ENCODE assay signal across 10 mouse cellular contexts in genomic region chr11:115911134-115911561, GRCm38 (mm10). TPM values are rescaled to one million over a fixed set of nuclear protein-coding genes. Genes with fewer than 3 reads are reported as not detected.
DNase-seq lines count a peak whose midpoint lies in the region; ATAC-seq lines count a peak whose summit lies in the region.
"Had no signal": no experiment of that assay in that cellular context is flagged by ENCODE, and none has a peak within 500 bp of the region (broad histone marks: within the 10 kb centered on the region; RNA-seq: fewer than 3 reads in every experiment).

No protein-coding gene starts in this region.

- no peak overlapping the region for H3K4me2 ChIP-seq in heart, embryonic 12.5 days
- no peak overlapping the region for H3K4me2 ChIP-seq in forebrain, embryonic 12.5 days
- H3K4me2 ChIP-seq: hindbrain, embryonic 15.5 days; limb, embryonic 13.5 days had no signal

- H3K9me3 ChIP-seq in heart, embryonic 12.5 days (replicated peaks), result no peaks in the 10 kb centered on the region
- H3K9me3 ChIP-seq in heart, embryonic 10.5 days, result no peaks in the 10 kb centered on the region
- H3K9me3 ChIP-seq in forebrain, embryonic 12.5 days, result no peaks in the 10 kb centered on the region
- H3K9me3 ChIP-seq: hindbrain, embryonic 15.5 days; limb, embryonic 13.5 days had no signal

- ATAC-seq in heart, embryonic 12.5 days (ENCODE audit: insufficient number of reproducible peaks, low FRiP score), result 0 out of 2 replicates have a peak, but pooled peaks have one; percentile 31
- no peak for ATAC-seq in forebrain, embryonic 12.5 days (ENCODE audit: low FRiP score)

- no peak overlapping the region for H3K9ac ChIP-seq in heart, embryonic 12.5 days
- H3K9ac ChIP-seq in forebrain, embryonic 12.5 days, result no peak overlapping the region
- H3K9ac ChIP-seq: hindbrain, embryonic 15.5 days; limb, embryonic 13.5 days had no signal

- no peak overlapping the region for H3K4me3 ChIP-seq in heart, embryonic 12.5 days
- H3K4me3 ChIP-seq in heart, embryonic 10.5 days, result no peak overlapping the region
- H3K4me3 ChIP-seq in forebrain, embryonic 12.5 days (replicated peaks), result no peak overlapping the region
- H3K4me3 ChIP-seq: hindbrain, embryonic 15.5 days; limb, embryonic 13.5 days had no signal

- no peaks in the 10 kb centered on the region for H3K27me3 ChIP-seq in heart, embryonic 12.5 days (replicated peaks)
- H3K27me3 ChIP-seq in heart, embryonic 10.5 days (ENCODE audit: insufficient read depth, poor library complexity, severe bottlenecking), result no peaks in the 10 kb centered on the region
- no peaks in the 10 kb centered on the region for H3K27me3 ChIP-seq in forebrain, embryonic 12.5 days
- H3K27me3 ChIP-seq: hindbrain, embryonic 15.5 days; limb, embryonic 13.5 days had no signal

- no peak for DNase-seq in heart, embryonic 10.5 days (ENCODE audit: low spot score)
- DNase-seq in urinary bladder, postnatal 36 days (ENCODE audit: low spot score in 2 of 2), result peak; percentile 41 to 51
- DNase-seq in urinary bladder, postnatal 25 days (ENCODE audit: low spot score), result no peak
- DNase-seq in lung, postnatal 10 days, result peak; percentile 54
- DNase-seq in thymus, postnatal 4 days, result peak; percentile 70
- no peak for DNase-seq in right cerebral cortex, adult 2 months (ENCODE audit: low spot score in 2 of 2)

- 70% methylated on average over 5 of the region's 5 CpGs for WGBS in heart, embryonic 12.5 days
- 80% methylated on average over 5 of the region's 5 CpGs for WGBS in heart, embryonic 10.5 days
- 97% methylated on average over 5 of the region's 5 CpGs for WGBS in forebrain, embryonic 12.5 days

- peaks cover 37% of the 10 kb centered on the region for H3K36me3 ChIP-seq in heart, embryonic 12.5 days
- peaks cover 56% of the 10 kb centered on the region for H3K36me3 ChIP-seq in heart, embryonic 10.5 days
- peaks cover 35% of the 10 kb centered on the region for H3K36me3 ChIP-seq in forebrain, embryonic 12.5 days (replicated peaks)

- no peak overlapping the region; the same call in 1 of the 2 replicates for H3K27ac ChIP-seq in heart, embryonic 12.5 days (ENCODE audit: poor library complexity, severe bottlenecking)
- H3K27ac ChIP-seq in heart, embryonic 10.5 days, result no peak overlapping the region
- no peak overlapping the region for H3K27ac ChIP-seq in forebrain, embryonic 12.5 days
- H3K27ac ChIP-seq: hindbrain, embryonic 15.5 days; limb, embryonic 13.5 days had no signal

- peaks cover 4% of the 10 kb centered on the region; the same call in 1 of the 2 replicates for H3K4me1 ChIP-seq in heart, embryonic 12.5 days (replicated peaks)
- H3K4me1 ChIP-seq in heart, embryonic 10.5 days, result peaks cover 18% of the 10 kb centered on the region; the same call in 1 of the 2 replicates
- H3K4me1 ChIP-seq in forebrain, embryonic 12.5 days, result no peaks in the 10 kb centered on the region
- H3K4me1 ChIP-seq: hindbrain, embryonic 15.5 days; limb, embryonic 13.5 days had no signal

RNA-seq across cellular contexts. Expression of gene Smim6, which starts 0.7 kb away (rescaled TPM):
- 0.77 and 1.8 TPM in 2 replicates for polyA plus RNA-seq in heart, embryonic 12.5 days (2016; fragmentation: Nextera tagmentation; extraction: Ambion mirVana)
- 1.6 and 1.7 TPM in 2 replicates for polyA plus RNA-seq in heart, embryonic 10.5 days (2016; fragmentation: Nextera tagmentation; extraction: Ambion mirVana)
- polyA plus RNA-seq in forebrain, embryonic 12.5 days (2016; fragmentation: Nextera tagmentation; extraction: Ambion mirVana), result 0.49 and 1.1 TPM in 2 replicates

RNA-seq across cellular contexts. Expression of gene Smim5, which starts 11.4 kb away (rescaled TPM):
- 15.0 and 16.6 TPM in 2 replicates for polyA plus RNA-seq in heart, embryonic 12.5 days (2016; fragmentation: Nextera tagmentation; extraction: Ambion mirVana)
- 13.7 and 17.9 TPM in 2 replicates for polyA plus RNA-seq in heart, embryonic 10.5 days (2016; fragmentation: Nextera tagmentation; extraction: Ambion mirVana)
- polyA plus RNA-seq in forebrain, embryonic 12.5 days (2016; fragmentation: Nextera tagmentation; extraction: Ambion mirVana), result 1.1 and 1.3 TPM in 2 replicates

RNA-seq across cellular contexts. Expression of gene Sap30bp, which starts 21.9 kb away (rescaled TPM):
- 29.4 and 32.2 TPM in 2 replicates for polyA plus RNA-seq in heart, embryonic 12.5 days (2016; fragmentation: Nextera tagmentation; extraction: Ambion mirVana)
- polyA plus RNA-seq in heart, embryonic 10.5 days (2016; fragmentation: Nextera tagmentation; extraction: Ambion mirVana), result 29.4 and 35.8 TPM in 2 replicates
- polyA plus RNA-seq in forebrain, embryonic 12.5 days (2016; fragmentation: Nextera tagmentation; extraction: Ambion mirVana), result 56.8 and 61.9 TPM in 2 replicates

RNA-seq across cellular contexts. Expression of gene Recql5, which starts 22.1 kb away (rescaled TPM):
- polyA plus RNA-seq in heart, embryonic 12.5 days (2016; fragmentation: Nextera tagmentation; extraction: Ambion mirVana), result 13.8 and 17.3 TPM in 2 replicates
- polyA plus RNA-seq in heart, embryonic 10.5 days (2016; fragmentation: Nextera tagmentation; extraction: Ambion mirVana), result 20.4 and 22.3 TPM in 2 replicates
- polyA plus RNA-seq in forebrain, embryonic 12.5 days (2016; fragmentation: Nextera tagmentation; extraction: Ambion mirVana), result 32.5 and 33.4 TPM in 2 replicates

RNA-seq across cellular contexts. Expression of gene Myo15b, which starts 52.9 kb away (rescaled TPM):
- polyA plus RNA-seq in heart, embryonic 12.5 days (2016; fragmentation: Nextera tagmentation; extraction: Ambion mirVana), result 0.17 and 0.37 TPM in 2 replicates
- 0.23 and 0.31 TPM in 2 replicates for polyA plus RNA-seq in heart, embryonic 10.5 days (2016; fragmentation: Nextera tagmentation; extraction: Ambion mirVana)
- polyA plus RNA-seq in forebrain, embryonic 12.5 days (2016; fragmentation: Nextera tagmentation; extraction: Ambion mirVana), result 0.17 and 0.31 TPM in 2 replicates

Comparison
In these comparisons a context has a peak if more than half of its experiments do, and no peak if none do; other contexts are left out.
1. DNase-seq: peak in urinary bladder, postnatal 36 days (2 of 2), lung, postnatal 10 days (single experiment) and thymus, postnatal 4 days (single experiment); none in heart, embryonic 10.5 days (single experiment), urinary bladder, postnatal 25 days (single experiment) and right cerebral cortex, adult 2 months (0 of 2).